In genomic region chr11:95520456-95521072, GRCm38 (mm10) we compare ENCODE assay signal across 8 mouse cellular contexts. TPM values are rescaled to one million over a fixed set of nuclear protein-coding genes. Genes with fewer than 3 reads are reported as not detected.
DNase-seq lines count a peak whose midpoint lies in the region; ATAC-seq and TF ChIP-seq lines count a peak whose summit lies in the region.

No protein-coding gene starts in this region.

- H3K27ac ChIP-seq in embryonic facial prominence, embryonic 13.5 days, result peak overlapping the region; percentile 62
- no peak overlapping the region for H3K27ac ChIP-seq in kidney, embryonic 14.5 days (ENCODE audit: low read depth, low read length)
- no peak overlapping the region for H3K27ac ChIP-seq in limb, embryonic 14.5 days (replicated peaks; ENCODE audit: low read depth, low read length)
- peak overlapping the region; percentile 62 for H3K27ac ChIP-seq in midbrain, embryonic 16.5 days (ENCODE audit: low read length)
- no peak overlapping the region for H3K27ac ChIP-seq in spleen, adult 2 months (ENCODE audit: insufficient read depth, low read length)

- 6% methylated on average over 27 of the region's 27 CpGs for WGBS in embryonic facial prominence, embryonic 13.5 days
- 8% methylated on average over 27 of the region's 27 CpGs for WGBS in kidney, embryonic 14.5 days
- WGBS in limb, embryonic 14.5 days, result 6% methylated on average over 27 of the region's 27 CpGs
- 4% methylated on average over 27 of the region's 27 CpGs for WGBS in midbrain, embryonic 16.5 days
- 5% methylated on average over 27 of the region's 27 CpGs for WGBS in spleen, adult 2 months

- DNase-seq in 416B (ENCODE audit: low read depth), result peak; percentile 87
- peak; percentile 73 to 83 for DNase-seq in adrenal gland, postnatal 4 days (ENCODE audit: low spot score in 2 of 2)
- peak; percentile 67 to 80 for DNase-seq in heart, adult 9 months (ENCODE audit: low spot score in 2 of 2)
- peak; percentile 89 for DNase-seq in limb, embryonic 14.5 days (ENCODE audit: low spot score)
- peak; percentile 66 to 79 for DNase-seq in spleen, adult 2 months (ENCODE audit: low read depth in 1 of 2, low spot score in 2 of 2)

- no peaks in the 10 kb centered on the region for H3K36me3 ChIP-seq in embryonic facial prominence, embryonic 13.5 days
- H3K36me3 ChIP-seq in kidney, embryonic 14.5 days (ENCODE audit: control insufficient read depth, insufficient read depth, low read length), result no peaks in the 10 kb centered on the region
- H3K36me3 ChIP-seq in limb, embryonic 14.5 days (ENCODE audit: control insufficient read depth, insufficient read depth, low read length), result no peaks in the 10 kb centered on the region
- H3K36me3 ChIP-seq in midbrain, embryonic 16.5 days (ENCODE audit: control insufficient read depth, insufficient read depth, low read length), result no peaks in the 10 kb centered on the region
- H3K36me3 ChIP-seq in spleen, adult 2 months (ENCODE audit: control insufficient read depth, insufficient read depth, low read length), result no peaks in the 10 kb centered on the region

- peaks cover 56% of the 10 kb centered on the region for H3K4me1 ChIP-seq in embryonic facial prominence, embryonic 13.5 days
- H3K4me1 ChIP-seq in kidney, embryonic 14.5 days (ENCODE audit: control insufficient read depth, insufficient read depth, low read length), result peaks cover 12% of the 10 kb centered on the region
- peaks cover 11% of the 10 kb centered on the region for H3K4me1 ChIP-seq in limb, embryonic 14.5 days (ENCODE audit: control insufficient read depth, insufficient read depth, low read length)
- H3K4me1 ChIP-seq in midbrain, embryonic 16.5 days (ENCODE audit: control insufficient read depth, insufficient read depth, low read length), result peaks cover 10% of the 10 kb centered on the region
- H3K4me1 ChIP-seq in spleen, adult 2 months (ENCODE audit: control insufficient read depth, insufficient read depth, insufficient read length), result 0 out of 2 replicates have a peak, but pooled peaks cover 4% of the 10 kb centered on the region

- ATAC-seq in embryonic facial prominence, embryonic 13.5 days (ENCODE audit: insufficient number of reproducible peaks, insufficient read depth, low FRiP score, low TSS enrichment, low read depth), result no peak
- peak; percentile 47 for ATAC-seq in kidney, embryonic 14.5 days (ENCODE audit: low FRiP score, low TSS enrichment)
- ATAC-seq in limb, embryonic 14.5 days (ENCODE audit: low FRiP score, low read depth), result peak; percentile 71
- peak; percentile 81 for ATAC-seq in midbrain, embryonic 16.5 days

- no peak overlapping the region; the same call in 1 of the 2 replicates for H3K9ac ChIP-seq in embryonic facial prominence, embryonic 13.5 days
- 0 out of 2 replicates have a peak overlapping the region, but pooled peaks have one; percentile 7 for H3K9ac ChIP-seq in kidney, embryonic 14.5 days (ENCODE audit: low read depth, low read length)
- no peak overlapping the region for H3K9ac ChIP-seq in limb, embryonic 14.5 days (ENCODE audit: low read depth, low read length, severe bottlenecking)
- H3K9ac ChIP-seq in midbrain, embryonic 16.5 days (ENCODE audit: low read depth, low read length), result peak overlapping the region; percentile 47

- H3K27me3 ChIP-seq in embryonic facial prominence, embryonic 13.5 days, result peaks cover 6% of the 10 kb centered on the region
- H3K27me3 ChIP-seq in kidney, embryonic 14.5 days (ENCODE audit: control insufficient read depth, insufficient read depth, low read length), result 0 out of 2 replicates have a peak, but pooled peaks cover under 1% of the 10 kb centered on the region
- H3K27me3 ChIP-seq in limb, embryonic 14.5 days (ENCODE audit: control insufficient read depth, insufficient read depth, low read length), result no peaks in the 10 kb centered on the region
- no peaks in the 10 kb centered on the region for H3K27me3 ChIP-seq in midbrain, embryonic 16.5 days (ENCODE audit: control insufficient read depth, insufficient read depth, low read depth, low read length)
- H3K27me3 ChIP-seq in spleen, adult 2 months (ENCODE audit: control insufficient read depth, insufficient read depth, low read length), result peaks cover 2% of the 10 kb centered on the region; the same call in 1 of the 2 replicates

- H3K4me2 ChIP-seq in embryonic facial prominence, embryonic 13.5 days, result peak overlapping the region; percentile 57
- H3K4me2 ChIP-seq in kidney, embryonic 14.5 days (replicated peaks; ENCODE audit: low read depth, low read length), result peak overlapping the region; percentile 33
- H3K4me2 ChIP-seq in limb, embryonic 14.5 days (replicated peaks; ENCODE audit: low read depth, low read length, severe bottlenecking), result peak overlapping the region; percentile 45
- H3K4me2 ChIP-seq in midbrain, embryonic 16.5 days (ENCODE audit: low read length), result peak overlapping the region; percentile 57

- no peaks in the 10 kb centered on the region for H3K9me3 ChIP-seq in embryonic facial prominence, embryonic 13.5 days
- H3K9me3 ChIP-seq in kidney, embryonic 14.5 days (ENCODE audit: control insufficient read depth, low read length), result no peaks in the 10 kb centered on the region
- no peaks in the 10 kb centered on the region for H3K9me3 ChIP-seq in limb, embryonic 14.5 days (ENCODE audit: control insufficient read depth, low read length)
- H3K9me3 ChIP-seq in midbrain, embryonic 16.5 days (replicated peaks; ENCODE audit: control insufficient read depth, low read length, poor library complexity, severe bottlenecking), result no peaks in the 10 kb centered on the region

- peak overlapping the region; percentile 26 for H3K4me3 ChIP-seq in embryonic facial prominence, embryonic 13.5 days
- H3K4me3 ChIP-seq in kidney, embryonic 14.5 days (ENCODE audit: low read length), result no peak overlapping the region
- peak overlapping the region; percentile 17 for H3K4me3 ChIP-seq in limb, embryonic 14.5 days (replicated peaks; ENCODE audit: low read length)
- H3K4me3 ChIP-seq in midbrain, embryonic 16.5 days (ENCODE audit: low read depth, low read length), result peak overlapping the region; percentile 23
- peak overlapping the region; percentile 15; the same call in 1 of the 2 replicates for H3K4me3 ChIP-seq in spleen, adult 2 months (ENCODE audit: extremely low read depth, insufficient read depth, insufficient read length)

- TF ChIP-seq POLR2A in limb, embryonic 14.5 days (IDR thresholded peaks at IDR 0.05; ENCODE audit: borderline replicate concordance, extremely low read depth, insufficient read depth, insufficient read length), result no peak
- TF ChIP-seq POLR2A in spleen, adult 2 months (IDR thresholded peaks at IDR 0.05; ENCODE audit: low read depth, low read length), result no peak

- TF ChIP-seq CTCF in spleen, adult 2 months (IDR thresholded peaks at IDR 0.05; ENCODE audit: extremely low read depth, insufficient read depth, insufficient read length, insufficient replicate concordance), result peak; percentile 98

RNA-seq across cellular contexts. Expression of gene Nxph3, which starts 6.2 kb away (rescaled TPM):
- 1 to 10 TPM; 2.2 to 3.2 TPM for total RNA-seq in adrenal gland, postnatal 4 days (2021)
- 1.6 and 2.2 TPM in 2 replicates for polyA plus RNA-seq in embryonic facial prominence, embryonic 13.5 days (2015; fragmentation: Nextera tagmentation; extraction: Ambion mirVana)
- 0.51 and 0.59 TPM in 2 replicates for polyA plus RNA-seq in kidney, embryonic 14.5 days (2014; fragmentation: Nextera tagmentation; extraction: Ambion mirVana)
- polyA plus RNA-seq in limb, embryonic 14.5 days (2012; rRNA removed), result 1.9 and 2.4 TPM in 2 replicates
- 0.82 and 0.91 TPM in 2 replicates for polyA plus RNA-seq in limb, embryonic 14.5 days (2014; fragmentation: Nextera tagmentation; extraction: Ambion mirVana)
- polyA plus RNA-seq in midbrain, embryonic 16.5 days (2015; fragmentation: Nextera tagmentation; extraction: Ambion mirVana), result 3.3 and 4.6 TPM in 2 replicates
- polyA plus RNA-seq in spleen, adult 2 months (2012; rRNA removed), result 0.27 and 0.54 TPM in 2 replicates

Comparison
In these comparisons a context has a peak if more than half of its experiments do, and no peak if none do; other contexts are left out.
1. H3K27ac ChIP-seq: peak in embryonic facial prominence, embryonic 13.5 days (single experiment) and midbrain, embryonic 16.5 days (single experiment); none in kidney, embryonic 14.5 days (single experiment), limb, embryonic 14.5 days (single experiment) and spleen, adult 2 months (single experiment).
2. H3K9ac ChIP-seq: peak in kidney, embryonic 14.5 days (single experiment) and midbrain, embryonic 16.5 days (single experiment); none in embryonic facial prominence, embryonic 13.5 days (single experiment) and limb, embryonic 14.5 days (single experiment).
3. Peak in every context shown above with its lines, with median percentiles within 50 percentile points of each other: DNase-seq and H3K4me2 ChIP-seq.